Mouse (Mus musculus): ENCODE results near the gene Dnajb11.

DNA sequence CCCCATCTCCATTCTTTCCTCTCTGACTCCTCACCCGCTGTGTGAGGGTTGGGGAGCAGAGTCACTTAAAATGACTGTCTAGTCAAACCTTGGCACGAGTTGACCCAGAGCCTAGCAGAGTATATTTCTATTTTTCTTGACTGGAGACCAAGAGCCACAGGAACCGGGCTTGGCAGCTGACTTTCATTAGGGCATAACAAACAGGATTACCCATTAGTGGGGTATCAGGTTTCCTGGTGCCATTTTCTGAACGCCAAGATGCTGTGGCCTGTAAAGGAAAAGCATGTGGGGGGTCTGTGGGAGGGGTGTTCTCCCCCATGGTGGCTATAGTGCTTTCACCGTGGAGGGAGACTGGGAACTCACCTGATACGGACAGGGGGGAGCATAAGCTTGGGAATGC lies 23.3 kb downstream of the Dnajb11 start:
- no peak for TF ChIP-seq POLR2A (IDR thresholded peaks at IDR 0.05; ENCODE audit: insufficient read depth, low read length)
- TF ChIP-seq CTCF (IDR thresholded peaks at IDR 0.05; ENCODE audit: low read depth, low read length): no peak
- no peak for TF ChIP-seq EP300 (IDR thresholded peaks at IDR 0.05; ENCODE audit: insufficient read depth, low read depth, low read length)
